Mouse (Mus musculus) embryonic facial prominence, embryonic 13.5 days (tissue): Measurements from ENCODE around the gene Mbd5. TPM values are rescaled to one million over a fixed set of nuclear protein-coding genes. Genes with fewer than 3 reads are reported as not detected.

ENCODE experiments used
- polyA plus RNA-seq: library from polyadenylated mRNA; unstranded; fragments of >200 nt; fragmentation: Nextera tagmentation; extraction: Ambion mirVana; gene quantifications from 2 replicates; pipeline ENCODE4 v1.2.1, GENCODE M21; 2015

Gene Mbd5
- polyA plus RNA-seq, 1 experiment from 2014 or later: 33.0 TPM

Other genes with a start within 250 kb of the Mbd5 start
- 15.0 and 16.3 TPM in 2 replicates for gene Acvr2a, start 135.4 kb upstream of the Mbd5 start, polyA plus RNA-seq
- 123 and 132 TPM in 2 replicates for gene Orc4, start 769 bp downstream of the Mbd5 start, polyA plus RNA-seq